Mouse (Mus musculus): ENCODE measurements around the gene Pga5. TPM values are rescaled to one million over a fixed set of nuclear protein-coding genes. Genes with fewer than 3 reads are reported as not detected.
A peak's percentile ranks its signal among the peaks of the same experiment; 100 is the strongest.

The Pga5 gene
- polyA plus RNA-seq, 2 experiments from 2014 or later: not detected

- no peak for ATAC-seq
Measured at GRCm38 (mm10) chr19:10702125-10702524, 24.3 kb upstream of the Pga5 start.

GRCm38 (mm10) chr19:10701013-10701726 is 23.3 kb upstream of the Pga5 start:
- ATAC-seq: no peak

- ATAC-seq: no peak
Measured at GRCm38 (mm10) chr19:10699851-10700250, 22.0 kb upstream of the Pga5 start.

GRCm38 (mm10) chr19:10698131-10698991 is 20.5 kb upstream of the Pga5 start:
- ATAC-seq: no peak

GRCm38 (mm10) chr19:10695801-10696200 is 17.9 kb upstream of the Pga5 start:
- no peak for ATAC-seq

GRCm38 (mm10) chr19:10693926-10694682 is 16.2 kb upstream of the Pga5 start:
- ATAC-seq: no peak

GRCm38 (mm10) chr19:10692361-10692760 is 14.5 kb upstream of the Pga5 start:
- no peak for ATAC-seq

GRCm38 (mm10) chr19:10691660-10692059 is 13.8 kb upstream of the Pga5 start:
- ATAC-seq: no peak

- no peak for ATAC-seq
Measured at GRCm38 (mm10) chr19:10691121-10691520, 13.2 kb upstream of the Pga5 start.

- no peak for ATAC-seq
Measured at GRCm38 (mm10) chr19:10690336-10690735, 12.5 kb upstream of the Pga5 start.

- no peak for ATAC-seq
Measured at GRCm38 (mm10) chr19:10689470-10690166, 11.7 kb upstream of the Pga5 start.

- peak; percentile 79 for ATAC-seq
Measured at GRCm38 (mm10) chr19:10688537-10689352, 10.9 kb upstream of the Pga5 start, which contains the start of gene Vps37c. TSS of gene Vps37c (plus strand) at chr19:10688735.

GRCm38 (mm10) chr19:10685727-10686126 is 7.9 kb upstream of the Pga5 start:
- no peak for ATAC-seq

- no peak for ATAC-seq
Measured at GRCm38 (mm10) chr19:10685081-10685480, 7.2 kb upstream of the Pga5 start.

GRCm38 (mm10) chr19:10681571-10681970 is 3.7 kb upstream of the Pga5 start:
- no peak for ATAC-seq

GRCm38 (mm10) chr19:10678772-10679067 is 849 bp upstream of the Pga5 start:
- ATAC-seq: no peak

- ATAC-seq: no peak
Measured at GRCm38 (mm10) chr19:10676656-10677055, 1.2 kb downstream of the Pga5 start.

- ATAC-seq: no peak
Measured at GRCm38 (mm10) chr19:10673275-10673674, 4.6 kb downstream of the Pga5 start.

- ATAC-seq: no peak
Measured at GRCm38 (mm10) chr19:10671854-10672417, 5.9 kb downstream of the Pga5 start.

GRCm38 (mm10) chr19:10671319-10671718 is 6.6 kb downstream of the Pga5 start:
- no peak for ATAC-seq

GRCm38 (mm10) chr19:10665499-10665898 is 12.4 kb downstream of the Pga5 start:
- no peak for ATAC-seq
